Mouse (Mus musculus): Measurements from ENCODE around the gene Spata2l. TPM values are rescaled to one million over a fixed set of nuclear protein-coding genes. Genes with fewer than 3 reads are reported as not detected.
"Not testable (repeated sequence)": the region's sequence is repeated elsewhere in the genome, so short reads cannot be mapped to it uniquely, and the experiment has no call there.

The Spata2l gene
- polyA plus RNA-seq, 1 experiment from 2014 or later: 7.0 TPM

GRCm38 (mm10) chr8:123271901-123272300 is 35.9 kb upstream of the Spata2l start:
- Histone ChIP-seq H3K27ac (ENCODE audit: low read depth, low read length) (no peak overlapping the region), H3K4me2 (ENCODE audit: low read depth, low read length) (no peak overlapping the region), H3K36me3 (ENCODE audit: control insufficient read depth, insufficient read depth, low read length) (peaks cover 30% of the 10 kb centered on the region), H3K27me3 (ENCODE audit: control insufficient read depth, insufficient read depth, low read length) (no peaks in the 10 kb centered on the region), H3K9ac (replicated peaks; ENCODE audit: low read depth, low read length) (no peak overlapping the region), H3K4me3 (ENCODE audit: low read depth, low read length) (no peak overlapping the region), H3K9me3 (ENCODE audit: control insufficient read depth, low read length) (no peaks in the 10 kb centered on the region), H3K4me1 (ENCODE audit: control insufficient read depth, insufficient read depth, low read length) (no peaks in the 10 kb centered on the region)
- 79% methylated on average over 4 of the region's 4 CpGs for WGBS
- ATAC-seq (ENCODE audit: low read depth): no peak

GRCm38 (mm10) chr8:123271147-123271546 is 35.1 kb upstream of the Spata2l start:
- Histone ChIP-seq H3K27ac (ENCODE audit: low read depth, low read length) (no peak overlapping the region), H3K4me2 (ENCODE audit: low read depth, low read length) (no peak overlapping the region), H3K9ac (replicated peaks; ENCODE audit: low read depth, low read length) (no peak overlapping the region), H3K27me3 (ENCODE audit: control insufficient read depth, insufficient read depth, low read length) (no peaks in the 10 kb centered on the region), H3K9me3 (ENCODE audit: control insufficient read depth, low read length) (no peaks in the 10 kb centered on the region), H3K36me3 (ENCODE audit: control insufficient read depth, insufficient read depth, low read length) (peaks cover 37% of the 10 kb centered on the region), H3K4me1 (ENCODE audit: control insufficient read depth, insufficient read depth, low read length) (no peaks in the 10 kb centered on the region), H3K4me3 (ENCODE audit: low read depth, low read length) (no peak overlapping the region)
- no peak for ATAC-seq (ENCODE audit: low read depth)
- 91% methylated on average over 10 of the region's 10 CpGs for WGBS

GRCm38 (mm10) chr8:123267926-123268656 is 32.1 kb upstream of the Spata2l start:
- WGBS: 67% methylated on average over 14 of the region's 14 CpGs
- Histone ChIP-seq H3K36me3 (ENCODE audit: control insufficient read depth, insufficient read depth, low read length) (peaks cover 60% of the 10 kb centered on the region), H3K4me3 (ENCODE audit: low read depth, low read length) (no peak overlapping the region), H3K9ac (replicated peaks; ENCODE audit: low read depth, low read length) (no peak overlapping the region), H3K27ac (ENCODE audit: low read depth, low read length) (no peak overlapping the region), H3K4me1 (ENCODE audit: control insufficient read depth, insufficient read depth, low read length) (no peaks in the 10 kb centered on the region), H3K9me3 (ENCODE audit: control insufficient read depth, low read length) (no peaks in the 10 kb centered on the region), H3K4me2 (ENCODE audit: low read depth, low read length) (no peak overlapping the region), H3K27me3 (ENCODE audit: control insufficient read depth, insufficient read depth, low read length) (no peaks in the 10 kb centered on the region)
- ATAC-seq (ENCODE audit: low read depth): no peak

GRCm38 (mm10) chr8:123257593-123257992 is 21.6 kb upstream of the Spata2l start:
- H3K36me3 ChIP-seq (ENCODE audit: control insufficient read depth, insufficient read depth, low read length): peaks cover 40% of the 10 kb centered on the region
- not testable (repeated sequence) for H3K4me3 ChIP-seq (ENCODE audit: low read depth, low read length); H3K27me3 ChIP-seq (ENCODE audit: control insufficient read depth, insufficient read depth, low read length); H3K4me2 ChIP-seq (ENCODE audit: low read depth, low read length); ATAC-seq (ENCODE audit: low read depth); H3K9ac ChIP-seq (replicated peaks; ENCODE audit: low read depth, low read length); H3K9me3 ChIP-seq (ENCODE audit: control insufficient read depth, low read length); H3K27ac ChIP-seq (ENCODE audit: low read depth, low read length)
- peaks cover 18% of the 10 kb centered on the region for H3K4me1 ChIP-seq (ENCODE audit: control insufficient read depth, insufficient read depth, low read length)
- 94% methylated on average over 8 of the region's 8 CpGs for WGBS

- no peaks in the 10 kb centered on the region for H3K9me3 ChIP-seq (ENCODE audit: control insufficient read depth, low read length)
- WGBS: 68% methylated on average over 3 of the region's 3 CpGs
- peaks cover 40% of the 10 kb centered on the region for H3K36me3 ChIP-seq (ENCODE audit: control insufficient read depth, insufficient read depth, low read length)
- peaks cover 20% of the 10 kb centered on the region for H3K4me1 ChIP-seq (ENCODE audit: control insufficient read depth, insufficient read depth, low read length)
- no peak overlapping the region for H3K27ac ChIP-seq (ENCODE audit: low read depth, low read length)
- no peak overlapping the region for H3K9ac ChIP-seq (replicated peaks; ENCODE audit: low read depth, low read length)
- no peak for ATAC-seq (ENCODE audit: low read depth)
- H3K27me3 ChIP-seq (ENCODE audit: control insufficient read depth, insufficient read depth, low read length): no peaks in the 10 kb centered on the region
- no peak overlapping the region for H3K4me3 ChIP-seq (ENCODE audit: low read depth, low read length)
- no peak overlapping the region for H3K4me2 ChIP-seq (ENCODE audit: low read depth, low read length)
These were observed 21.1 kb upstream of the Spata2l start for GRCm38 (mm10) chr8:123257114-123257513.

- no peak overlapping the region for H3K27ac ChIP-seq (ENCODE audit: low read depth, low read length)
- no peaks in the 10 kb centered on the region for H3K9me3 ChIP-seq (ENCODE audit: control insufficient read depth, low read length)
- H3K36me3 ChIP-seq (ENCODE audit: control insufficient read depth, insufficient read depth, low read length): peaks cover 49% of the 10 kb centered on the region
- H3K4me3 ChIP-seq (ENCODE audit: low read depth, low read length): peak overlapping the region; percentile 98
- H3K4me2 ChIP-seq (ENCODE audit: low read depth, low read length): peak overlapping the region; percentile 93
- 69% methylated on average over 6 of the region's 6 CpGs for WGBS
- peak overlapping the region; percentile 97 for H3K9ac ChIP-seq (replicated peaks; ENCODE audit: low read depth, low read length)
- no peak for ATAC-seq (ENCODE audit: low read depth)
- H3K4me1 ChIP-seq (ENCODE audit: control insufficient read depth, insufficient read depth, low read length): peaks cover 20% of the 10 kb centered on the region
- no peaks in the 10 kb centered on the region for H3K27me3 ChIP-seq (ENCODE audit: control insufficient read depth, insufficient read depth, low read length)
These were observed 19.1 kb upstream of the Spata2l start for GRCm38 (mm10) chr8:123255170-123255569.

- Histone ChIP-seq H3K27me3 (ENCODE audit: control insufficient read depth, insufficient read depth, low read length) (no peaks in the 10 kb centered on the region), H3K9me3 (ENCODE audit: control insufficient read depth, low read length) (no peaks in the 10 kb centered on the region), H3K9ac (replicated peaks; ENCODE audit: low read depth, low read length) (peak within 1 kb of the TSS; percentile 97), H3K4me1 (ENCODE audit: control insufficient read depth, insufficient read depth, low read length) (peaks cover 20% of the 10 kb centered on the region), H3K4me2 (ENCODE audit: low read depth, low read length) (peak within 1 kb of the TSS; percentile 93), H3K4me3 (ENCODE audit: low read depth, low read length) (peak within 1 kb of the TSS; percentile 98), H3K27ac (ENCODE audit: low read depth, low read length) (peak within 1 kb of the TSS; percentile 91), H3K36me3 (ENCODE audit: control insufficient read depth, insufficient read depth, low read length) (peaks cover 47% of the 10 kb centered on the region)
- peak; percentile 95 for ATAC-seq (ENCODE audit: low read depth)
- under 1% methylated on average over 73 of the region's 99 CpGs for WGBS
These were observed 18.3 kb upstream of the Spata2l start, which contains the start of the genes Zfp276 and Vps9d1 for GRCm38 (mm10) chr8:123254099-123254885. Zfp276 (plus strand) TSS chr8:123254195. Vps9d1 (minus strand) TSS chr8:123254348.

GRCm38 (mm10) chr8:123253451-123254098 is 17.5 kb upstream of the Spata2l start:
- H3K36me3 ChIP-seq (ENCODE audit: control insufficient read depth, insufficient read depth, low read length): peaks cover 45% of the 10 kb centered on the region
- ATAC-seq (ENCODE audit: low read depth): peak; percentile 71
- peak overlapping the region; percentile 98 for H3K4me3 ChIP-seq (ENCODE audit: low read depth, low read length)
- H3K27me3 ChIP-seq (ENCODE audit: control insufficient read depth, insufficient read depth, low read length): no peaks in the 10 kb centered on the region
- H3K9me3 ChIP-seq (ENCODE audit: control insufficient read depth, low read length): no peaks in the 10 kb centered on the region
- peak overlapping the region; percentile 97 for H3K9ac ChIP-seq (replicated peaks; ENCODE audit: low read depth, low read length)
- H3K4me2 ChIP-seq (ENCODE audit: low read depth, low read length): peak overlapping the region; percentile 93
- under 1% methylated on average over 38 of the region's 40 CpGs for WGBS
- H3K27ac ChIP-seq (ENCODE audit: low read depth, low read length): peak overlapping the region; percentile 91
- H3K4me1 ChIP-seq (ENCODE audit: control insufficient read depth, insufficient read depth, low read length): peaks cover 20% of the 10 kb centered on the region
